Mouse (Mus musculus) cerebellum, postnatal 25 days (tissue): ENCODE results near the gene Zcchc24.
A peak's percentile ranks its signal among the peaks of the same experiment; 100 is the strongest.

ENCODE experiments used
- DNase-seq, 2 experiments: peaks; one replicate each; pipeline ENCODE4 v3.0.0; 2021; ENCODE audit warnings: mixed read lengths in 2 of 2

Zcchc24 gene

GRCm38 (mm10) chr14:25774100-25774499 is 5.3 kb upstream of the Zcchc24 start:
- DNase-seq, result no peak

- no peak for DNase-seq
These were observed 4.2 kb upstream of the Zcchc24 start for GRCm38 (mm10) chr14:25773039-25773438.

DNA sequence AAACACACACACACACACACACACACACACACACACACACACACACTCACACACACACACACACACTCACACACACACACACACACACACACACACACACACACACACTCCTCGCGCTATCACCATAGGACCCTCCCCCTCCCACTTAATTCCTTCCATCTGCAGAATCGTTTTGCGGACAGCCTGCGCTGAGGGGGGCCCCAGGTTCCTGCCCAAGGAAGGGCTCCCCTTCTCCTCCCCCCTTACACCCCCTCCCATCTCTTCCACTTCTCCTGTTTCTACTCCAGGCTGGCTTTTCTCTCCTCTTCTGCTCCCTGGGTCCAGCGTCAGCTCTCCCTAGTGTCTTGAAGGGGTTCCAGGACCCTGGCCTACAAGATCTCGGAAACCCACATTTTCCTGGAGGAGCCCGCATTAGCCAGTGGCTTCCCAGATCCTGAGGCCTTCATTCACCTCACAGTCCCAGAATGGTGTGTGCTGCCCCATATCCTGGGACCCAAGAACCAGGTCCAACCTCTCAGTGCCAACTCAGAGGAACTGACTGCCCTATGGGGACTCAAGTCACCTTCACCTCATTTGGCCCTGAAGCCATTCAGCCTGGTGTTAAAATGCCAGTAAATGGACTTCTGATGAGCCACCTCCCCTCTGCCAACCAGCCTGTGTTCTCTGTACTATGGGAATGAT is 927 bp upstream of the Zcchc24 start:
- DNase-seq, result no peak

- peak; percentile 29 to 37 for DNase-seq
These were observed 462 bp downstream of the Zcchc24 start for GRCm38 (mm10) chr14:25768261-25768893.

DNA sequence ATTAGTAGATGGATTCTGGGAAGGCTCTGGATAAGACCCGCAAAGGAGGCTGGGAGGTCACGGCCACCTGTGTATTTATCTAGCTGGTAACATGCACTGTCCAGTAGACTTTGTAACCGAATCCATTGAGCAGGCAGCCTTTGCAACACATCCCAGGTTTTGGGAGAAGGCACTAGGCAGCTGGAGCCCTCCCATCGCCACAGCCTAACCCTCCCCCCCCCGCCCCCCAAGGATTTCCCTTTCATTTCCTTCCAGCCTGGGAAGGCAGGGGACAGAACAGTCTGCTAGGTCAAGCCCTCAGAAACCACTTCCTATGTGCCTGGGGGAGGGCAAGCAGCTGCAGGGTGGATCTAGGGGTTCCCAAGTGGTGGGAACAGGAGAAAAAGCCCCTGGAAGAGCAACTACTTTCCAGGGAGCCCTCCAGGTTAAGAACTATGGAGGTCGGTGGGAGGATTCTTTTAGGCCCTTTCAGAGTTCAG is 1.1 kb downstream of the Zcchc24 start:
- DNase-seq, result no peak

GRCm38 (mm10) chr14:25766441-25766840 is 2.4 kb downstream of the Zcchc24 start:
- no peak for DNase-seq

- peak in 1 of 2 experiments; percentile 58 for DNase-seq
These were observed 2.9 kb downstream of the Zcchc24 start for GRCm38 (mm10) chr14:25765921-25766320.

DNA sequence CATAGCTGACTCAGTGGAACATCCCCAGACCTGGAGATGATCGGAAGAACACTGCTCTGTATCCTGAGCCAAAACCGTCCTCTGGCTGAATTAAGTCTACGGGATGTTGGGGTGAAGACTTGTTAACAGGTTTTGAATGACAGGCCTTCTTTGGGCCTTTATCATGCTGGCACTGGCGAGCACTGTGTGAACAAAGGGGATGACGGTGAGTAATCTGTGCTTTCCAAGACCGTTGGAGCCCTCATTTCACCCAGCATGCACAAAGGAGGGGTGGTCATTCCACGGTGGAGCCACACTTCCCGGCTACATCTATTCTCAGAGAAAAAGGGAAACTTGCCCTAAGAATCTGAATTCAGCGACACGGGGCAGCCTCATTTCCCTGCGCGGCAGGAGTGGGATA is 3.7 kb downstream of the Zcchc24 start:
- DNase-seq, result no peak

DNA sequence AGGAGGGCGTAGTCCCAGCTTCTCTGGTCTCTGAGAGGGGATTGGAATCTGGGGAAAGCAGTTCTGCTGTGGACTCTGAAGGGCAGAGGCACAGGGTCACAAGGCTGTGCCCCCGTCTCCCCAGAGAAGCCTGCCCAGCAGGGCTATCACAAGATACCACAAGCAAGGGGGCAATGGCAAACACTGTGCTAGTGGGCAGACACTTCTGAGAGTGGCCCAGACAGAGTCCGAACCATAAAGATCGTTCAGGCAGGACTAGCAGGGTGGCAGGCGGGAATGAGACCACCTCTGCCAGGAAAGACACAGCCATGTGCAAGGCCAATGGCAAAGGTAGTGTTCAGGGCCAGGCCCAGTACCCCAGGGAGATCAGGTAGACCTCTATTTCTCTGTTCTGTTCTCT is 7.7 kb downstream of the Zcchc24 start:
- no peak for DNase-seq

- no peak for DNase-seq
These were observed 8.8 kb downstream of the Zcchc24 start for GRCm38 (mm10) chr14:25759981-25760537.

DNA sequence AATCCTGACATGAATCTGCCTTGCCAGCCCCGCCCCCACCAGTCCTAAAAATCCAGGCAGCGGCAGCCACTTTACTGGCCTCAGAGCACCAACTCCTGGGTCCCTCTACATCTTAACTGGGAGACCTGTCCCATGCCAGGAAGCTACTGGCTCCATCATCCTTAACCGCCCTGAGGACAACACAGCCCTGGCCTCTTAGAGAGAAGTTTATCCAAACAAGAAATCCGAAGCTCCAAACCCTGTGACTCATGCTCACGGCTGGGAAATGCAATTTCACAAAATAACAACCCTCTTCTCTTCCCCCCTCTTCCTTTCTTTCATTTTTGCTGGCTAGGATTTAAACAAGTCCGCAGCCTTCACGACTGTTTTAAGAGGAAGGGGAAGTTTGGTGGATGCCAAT is 9.3 kb downstream of the Zcchc24 start:
- DNase-seq, result no peak

DNA sequence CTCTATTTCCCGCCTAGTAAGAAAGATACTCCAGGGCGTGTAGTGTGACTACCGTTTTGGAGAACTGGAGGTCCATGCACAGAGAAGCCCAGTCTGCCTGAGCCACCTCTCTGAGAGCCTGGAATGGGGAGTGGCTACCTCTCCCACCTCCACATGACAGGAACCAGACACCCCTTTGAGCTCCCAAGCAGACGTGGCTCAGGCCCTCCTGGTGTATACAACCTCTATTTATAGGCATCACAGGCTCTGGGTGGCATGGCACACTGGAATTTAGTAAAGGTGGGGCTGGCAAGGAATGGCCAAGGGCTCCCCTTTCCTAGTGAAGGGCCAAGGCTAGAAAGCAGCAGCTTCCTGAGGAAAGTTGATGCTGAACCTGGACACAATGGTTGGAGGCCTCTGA is 10.9 kb downstream of the Zcchc24 start:
- DNase-seq, result no peak

DNA sequence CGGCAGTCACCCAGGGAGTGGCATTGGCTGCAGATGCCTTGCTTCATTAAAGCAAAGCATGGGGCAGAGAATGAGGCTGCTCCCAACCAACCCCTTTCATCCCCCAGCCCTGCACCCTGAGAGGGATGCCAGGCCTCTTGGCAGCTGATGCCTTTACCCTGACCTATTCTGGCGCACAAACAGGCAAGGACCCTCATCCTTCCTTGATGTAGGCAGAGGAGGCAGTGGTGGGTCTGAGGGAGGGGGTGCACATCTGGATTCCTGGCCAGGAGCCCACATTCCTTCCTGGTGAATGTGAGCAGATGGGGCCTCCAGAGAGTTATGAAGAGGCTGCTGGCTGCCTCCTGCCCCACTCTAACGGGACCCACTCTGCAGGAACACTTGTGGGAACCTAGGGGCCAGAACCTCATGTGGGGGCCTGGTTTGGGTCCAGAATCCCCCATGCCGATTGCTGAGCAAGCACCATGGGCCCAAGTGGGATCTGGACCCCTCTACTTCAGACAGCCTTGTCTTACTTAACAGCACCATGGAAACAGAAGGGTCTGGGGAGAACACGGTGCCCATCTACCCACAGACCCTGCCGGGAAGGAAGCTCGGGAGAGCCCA is 12.4 kb downstream of the Zcchc24 start:
- no peak for DNase-seq

GRCm38 (mm10) chr14:25755541-25755940 is 13.3 kb downstream of the Zcchc24 start:
- no peak for DNase-seq

DNA sequence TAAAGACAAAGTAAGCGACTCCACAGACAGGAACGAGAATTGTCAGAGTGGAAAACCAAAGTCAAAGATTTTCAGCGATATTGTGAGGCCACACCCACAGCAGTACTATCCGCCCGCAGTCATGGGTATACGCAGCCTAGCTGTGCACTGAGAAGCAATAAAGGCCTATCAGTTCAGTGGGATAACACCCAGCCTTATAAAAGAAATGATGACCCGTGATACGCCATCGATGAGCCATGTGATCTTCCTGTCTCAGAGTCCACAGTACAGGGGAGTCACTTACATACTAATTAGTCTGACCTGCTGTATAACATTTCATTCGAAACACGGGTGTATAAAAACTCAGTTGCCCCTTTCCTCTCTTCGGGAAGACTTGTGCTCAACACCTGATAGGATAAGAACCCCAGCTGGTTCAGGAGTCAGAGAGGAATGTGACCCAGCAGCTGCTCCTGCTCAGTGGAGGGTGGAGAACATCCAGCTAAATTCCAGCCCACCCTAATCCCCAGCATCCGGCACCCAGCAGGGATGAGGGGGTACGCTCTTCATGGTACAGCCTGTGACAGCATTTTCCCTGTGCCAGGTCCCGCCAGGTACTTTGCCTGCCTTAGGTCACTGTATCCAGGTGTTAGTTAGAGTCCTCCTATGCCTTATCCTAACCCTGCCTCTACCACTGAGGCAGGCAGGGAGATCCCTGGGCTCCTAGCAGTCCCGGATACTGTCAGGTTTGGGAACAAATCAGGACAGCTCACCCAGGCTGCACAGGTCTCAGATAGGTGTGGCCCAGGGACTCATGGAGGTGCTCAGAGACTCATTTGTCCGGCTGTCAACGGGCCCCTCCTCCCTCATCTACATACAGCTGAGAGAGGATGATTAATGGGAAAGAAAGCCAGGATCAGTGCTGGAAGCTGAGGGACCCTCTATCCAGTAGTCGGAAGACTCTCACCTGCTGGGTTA is 14.0 kb downstream of the Zcchc24 start:
- DNase-seq, result no peak

GRCm38 (mm10) chr14:25753021-25753420 is 15.8 kb downstream of the Zcchc24 start:
- DNase-seq, result peak in 1 of 2 experiments; percentile 33

DNA sequence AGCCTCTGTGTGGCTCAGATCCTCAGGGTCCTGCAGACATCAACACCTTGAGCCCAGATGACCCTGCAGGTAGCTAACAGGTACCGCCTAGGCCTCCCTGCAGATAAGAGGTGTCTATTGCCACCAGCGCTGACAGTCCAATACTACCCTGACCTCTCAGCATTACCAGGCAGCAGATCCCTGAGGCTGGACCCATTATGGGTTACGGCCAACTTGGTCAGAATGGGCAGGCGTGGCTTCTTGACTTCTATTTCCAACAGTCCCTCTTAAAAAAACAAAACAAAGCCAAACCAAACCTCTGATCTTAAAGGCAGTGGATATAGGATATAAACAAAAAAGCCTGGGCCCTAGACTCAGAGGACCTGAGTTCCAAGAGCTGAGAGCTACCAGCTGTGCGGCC is 17.8 kb downstream of the Zcchc24 start:
- no peak for DNase-seq

GRCm38 (mm10) chr14:25750448-25751015 is 18.3 kb downstream of the Zcchc24 start:
- DNase-seq, result no peak

DNA sequence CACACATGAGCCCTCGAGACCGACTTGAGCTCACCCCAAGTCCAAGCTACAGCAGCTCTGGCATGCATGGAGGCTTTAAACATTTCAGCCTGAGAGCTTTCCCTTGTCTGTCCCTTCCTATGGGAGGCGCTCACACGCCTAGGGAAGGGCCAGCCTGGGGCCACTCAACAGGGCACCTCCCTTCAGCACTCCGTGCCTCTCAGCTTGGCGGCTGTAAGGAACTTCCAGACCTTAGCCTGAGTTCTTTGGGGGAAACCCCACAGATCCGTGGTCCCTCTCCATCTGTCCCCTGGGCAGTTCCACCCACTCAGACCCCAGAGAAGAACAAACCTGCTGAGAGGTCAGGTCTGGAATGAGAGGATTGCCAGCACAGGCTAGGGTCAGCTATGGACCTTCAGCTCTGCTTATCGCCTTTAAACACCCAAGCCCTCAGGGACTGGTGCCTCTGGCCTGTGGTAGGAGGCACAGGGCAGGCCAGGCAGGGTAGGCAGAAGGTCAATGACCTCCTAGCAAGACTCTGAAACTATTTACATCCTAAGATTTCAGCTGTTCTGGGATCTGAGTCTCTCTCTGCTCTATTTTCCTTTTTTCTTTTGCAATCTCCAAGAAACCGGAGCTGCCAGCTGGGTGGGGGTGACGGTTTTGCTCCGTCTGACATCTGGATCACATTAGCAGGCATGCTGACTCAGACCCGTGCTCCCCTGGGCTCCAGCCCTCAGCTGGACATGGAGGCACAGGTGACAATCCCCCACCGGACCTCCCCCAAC is 19.5 kb downstream of the Zcchc24 start:
- DNase-seq, result no peak

DNA sequence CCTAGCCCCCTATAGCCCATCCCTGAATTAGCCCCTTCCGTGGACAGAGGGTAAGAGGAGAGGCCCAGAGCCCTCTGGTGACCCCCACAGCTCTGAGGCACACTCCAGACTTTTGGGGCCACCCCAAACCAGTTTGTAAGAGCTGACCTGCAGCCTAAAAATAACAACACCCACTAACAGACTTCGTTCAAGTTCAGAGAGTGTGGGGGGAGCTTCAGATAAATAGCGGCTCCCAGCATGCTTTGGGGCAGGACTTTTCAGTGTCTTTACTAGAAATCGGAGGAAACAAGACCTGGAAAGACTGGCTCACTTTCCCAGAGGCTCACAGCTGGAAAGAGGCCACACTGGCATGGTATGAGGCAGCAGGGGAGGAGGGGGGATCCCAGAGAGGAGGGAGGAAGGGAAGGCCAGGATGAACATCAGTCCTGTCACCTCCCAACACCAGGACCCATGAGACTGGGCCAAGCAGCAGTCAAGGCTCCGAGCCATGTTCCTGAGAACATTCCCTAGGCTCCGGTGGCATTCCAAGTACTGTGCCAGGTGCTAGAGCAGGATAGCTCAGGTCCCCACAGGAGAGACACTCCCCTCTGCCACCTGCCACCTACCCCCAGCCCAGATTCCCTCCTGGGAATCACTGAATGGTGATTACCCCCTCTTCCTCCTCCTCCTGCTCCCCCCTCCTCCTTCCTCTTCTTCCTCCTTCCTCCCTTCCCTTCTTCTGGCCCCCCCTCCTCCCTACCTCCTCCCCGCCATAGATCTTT is 20.7 kb downstream of the Zcchc24 start:
- DNase-seq, result no peak
